Mouse (Mus musculus) olfactory bulb, adult 2 months (tissue): ENCODE data around the gene Sectm1b. TPM values are rescaled to one million over a fixed set of nuclear protein-coding genes. Genes with fewer than 3 reads are reported as not detected.
A peak's percentile ranks its signal among the peaks of the same experiment; 100 is the strongest.

ENCODE experiments used
- H3K27ac ChIP-seq: fragments of 200-500 bp; 2 replicates; pipeline ENCODE4 v1.5.1; 2012; ENCODE audit warnings: low read depth, low read length; ENCODE audit not compliant: insufficient read depth
- H3K4me1 ChIP-seq: fragments of 200-500 bp; 2 replicates; pipeline ENCODE4 v1.6.1; 2012; ENCODE audit warnings: low read length; ENCODE audit not compliant: control insufficient read depth, insufficient read depth
- H3K4me3 ChIP-seq: fragments of 200-500 bp; 2 replicates; pipeline ENCODE4 v1.5.1; 2012; ENCODE audit warnings: mild to moderate bottlenecking, low read depth, low read length, moderate library complexity; ENCODE audit not compliant: insufficient read depth
- CTCF ChIP-seq: fragments of 200-500 bp; IDR thresholded peaks from 2 replicates; pipeline ENCODE4 v1.5.1; 2012; ENCODE audit warnings: low read depth, mild to moderate bottlenecking, low read length, moderate library complexity; ENCODE audit not compliant: insufficient read depth
- POLR2A ChIP-seq: fragments of 200-500 bp; IDR thresholded peaks from 2 replicates; pipeline ENCODE4 v1.6.1; 2012; ENCODE audit warnings: mild to moderate bottlenecking, low read depth, low read length, moderate library complexity; ENCODE audit not compliant: insufficient read depth
- WGBS: fragments of 180-500 bp; shearing (Covaris S2); methylation state at CpG from one replicate; pipeline ENCODE4 v1.1.7; 2018; 5-methylcytosine and 5-hydroxymethylcytosine counted together
- polyA plus RNA-seq: library from polyadenylated mRNA; stranded (reverse); fragments of >200 nt; gene quantifications from 2 replicates; pipeline ENCODE4 v1.2.4, GENCODE M21; 2012; ENCODE audit warnings: low replicate concordance; ENCODE audit not compliant: missing spikeins, insufficient read depth, insufficient read length

Gene Sectm1b
- polyA plus RNA-seq, 1 experiment = not detected

DNA sequence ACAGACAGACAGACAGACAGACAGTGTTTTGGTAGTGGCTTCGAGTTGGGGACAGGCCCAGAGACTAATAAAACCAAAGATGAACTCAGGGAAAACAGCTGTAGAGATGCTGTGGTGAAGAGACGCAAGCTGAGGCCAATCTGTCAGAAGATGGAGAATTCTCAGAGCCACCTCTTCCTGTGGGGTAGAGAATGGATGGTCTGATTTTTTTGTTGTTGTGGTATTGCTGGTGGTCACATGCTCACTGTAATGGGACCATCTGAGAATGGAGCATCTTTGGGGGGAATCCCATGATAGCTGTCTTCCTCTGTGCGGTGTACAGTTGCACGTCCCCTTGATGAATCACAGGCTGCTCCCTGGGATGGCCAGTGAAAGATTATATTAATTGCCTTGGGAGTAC is 20.9 kb downstream of the Sectm1b start:
- no peak for TF ChIP-seq CTCF
- no peak for TF ChIP-seq POLR2A
- Histone ChIP-seq H3K4me1 (no peaks in the 10 kb centered on the region), H3K4me3 (no peak overlapping the region), H3K27ac (no peak overlapping the region)
- 82% methylated on average over 4 of the region's 4 CpGs for WGBS

DNA sequence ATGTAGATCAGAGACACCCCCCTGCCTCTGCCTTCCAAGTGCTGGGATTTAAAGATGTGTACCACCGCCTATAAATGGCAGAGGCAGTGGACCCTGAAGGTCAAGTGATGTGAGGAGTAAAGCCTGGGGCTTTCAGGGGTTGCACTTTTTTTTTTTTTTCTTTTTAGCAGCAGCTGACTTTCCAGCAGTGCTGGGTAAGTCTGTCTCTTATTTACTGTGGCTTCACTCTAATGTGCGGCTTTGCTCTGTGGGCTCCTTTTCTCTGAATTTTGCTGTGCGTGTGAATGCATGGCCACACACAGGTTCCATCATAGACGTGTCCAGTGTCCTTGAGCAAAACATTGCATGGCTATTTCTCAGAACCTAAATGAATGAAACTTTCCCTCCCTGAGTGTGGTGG is 21.7 kb downstream of the Sectm1b start:
- Histone ChIP-seq H3K27ac (no peak overlapping the region), H3K4me1 (no peaks in the 10 kb centered on the region), H3K4me3 (no peak overlapping the region)
- WGBS = 67% methylated on average over 4 of the region's 4 CpGs
- TF ChIP-seq POLR2A (no peak), CTCF (no peak)

DNA sequence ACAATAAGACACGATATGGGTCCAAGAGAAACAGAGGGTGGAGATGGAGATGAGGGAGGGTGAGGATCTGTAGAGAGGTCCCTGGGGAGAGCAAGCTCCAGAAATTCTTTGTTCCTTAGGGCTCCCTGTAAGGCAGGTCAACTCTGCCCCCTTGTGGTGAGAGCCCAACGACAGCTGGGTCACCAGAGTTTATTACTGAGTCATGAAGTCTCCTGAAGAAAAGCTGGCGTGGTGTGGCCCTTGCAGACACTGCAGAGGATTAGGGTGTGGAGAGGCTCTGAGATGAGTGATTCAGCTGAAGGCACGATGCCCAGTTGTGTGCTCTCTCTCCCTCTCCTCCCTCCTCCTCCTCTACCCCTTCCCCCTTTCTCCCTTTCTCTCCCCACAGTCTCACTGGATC is 22.2 kb downstream of the Sectm1b start:
- no peak overlapping the region for H3K27ac ChIP-seq
- no peaks in the 10 kb centered on the region for H3K4me1 ChIP-seq
- WGBS = 4% methylated on average over 4 of the region's 4 CpGs
- TF ChIP-seq CTCF (peak; percentile 68), POLR2A (no peak)
- no peak overlapping the region for H3K4me3 ChIP-seq

DNA sequence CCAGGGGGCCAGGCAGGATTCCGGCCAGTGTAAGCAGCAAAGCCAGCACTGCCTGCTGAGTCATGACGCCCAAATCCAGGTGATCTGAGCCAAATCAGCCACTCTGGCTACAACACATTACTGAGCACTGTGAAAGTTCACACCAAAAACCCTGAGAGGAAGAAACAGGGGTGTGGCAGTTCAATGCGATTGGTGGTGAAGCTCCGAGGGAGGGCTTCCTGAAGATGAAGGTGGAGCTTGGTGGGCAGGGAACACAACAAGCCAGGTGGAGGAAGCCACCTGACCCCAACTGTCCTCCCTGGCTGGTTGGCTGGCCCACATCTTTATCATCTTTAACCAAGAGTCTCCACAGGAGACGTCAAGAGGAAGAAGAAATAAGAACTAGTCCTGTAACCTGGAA is 24.1 kb downstream of the Sectm1b start, which contains the start of gene Cd7:
Gene Cd7, minus strand, starts transcription at position 117 of the 400 bp plus-strand sequence.
- 83% methylated on average over 5 of the region's 5 CpGs for WGBS

DNA sequence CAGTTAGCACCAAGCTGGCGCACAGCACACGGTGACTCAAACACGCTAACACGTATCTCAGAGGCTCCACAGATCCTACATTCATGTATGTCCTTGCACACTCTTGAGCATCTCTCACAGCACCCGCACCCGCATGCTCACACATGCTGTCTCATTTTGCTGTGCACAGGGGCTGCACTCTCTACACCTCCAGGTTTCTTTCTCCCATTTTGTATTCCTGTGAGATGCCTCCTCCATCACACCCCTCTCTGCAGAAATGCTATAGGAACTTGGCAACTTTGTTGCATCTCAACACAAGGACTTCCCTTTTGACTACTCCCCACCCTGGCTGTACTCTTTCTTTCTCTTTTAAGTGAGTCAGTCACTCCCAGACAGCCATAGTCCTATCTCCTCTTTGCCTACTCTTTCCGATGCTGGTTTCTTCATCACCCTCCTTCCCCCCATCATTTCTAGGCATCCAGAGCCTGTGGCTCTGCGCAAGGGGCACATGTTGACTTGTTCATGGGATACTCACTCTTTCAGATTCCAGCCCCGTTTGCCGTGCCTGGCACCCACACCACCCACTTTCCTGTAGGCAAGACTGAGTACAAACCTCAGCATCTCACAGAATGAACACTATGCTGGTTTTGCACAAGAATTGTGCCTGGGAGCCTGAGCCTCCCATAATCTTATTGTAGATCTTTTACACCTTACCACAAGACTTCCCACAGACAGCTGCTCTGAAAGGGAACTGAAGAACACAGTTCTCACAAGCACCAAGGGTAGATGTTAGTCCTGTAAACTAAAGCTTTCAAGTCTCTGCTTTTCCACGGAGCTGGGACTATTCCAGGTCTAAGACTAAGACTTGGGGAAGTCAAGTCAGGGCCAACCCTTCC is 24.8 kb downstream of the Sectm1b start:
- 84% methylated on average over 11 of the region's 11 CpGs for WGBS
- no peak overlapping the region for H3K4me3 ChIP-seq
- H3K27ac ChIP-seq = no peak overlapping the region
- TF ChIP-seq CTCF = no peak
- H3K4me1 ChIP-seq = no peaks in the 10 kb centered on the region

More for the DNA sequence above, 24.1 kb downstream of the Sectm1b start, which contains the start of gene Cd7:
- no peaks in the 10 kb centered on the region for H3K4me1 ChIP-seq
- TF ChIP-seq POLR2A (no peak), CTCF (no peak)
- no peak within 1 kb of the TSS for H3K4me3 ChIP-seq
- H3K27ac ChIP-seq = no peak within 1 kb of the TSS

DNA sequence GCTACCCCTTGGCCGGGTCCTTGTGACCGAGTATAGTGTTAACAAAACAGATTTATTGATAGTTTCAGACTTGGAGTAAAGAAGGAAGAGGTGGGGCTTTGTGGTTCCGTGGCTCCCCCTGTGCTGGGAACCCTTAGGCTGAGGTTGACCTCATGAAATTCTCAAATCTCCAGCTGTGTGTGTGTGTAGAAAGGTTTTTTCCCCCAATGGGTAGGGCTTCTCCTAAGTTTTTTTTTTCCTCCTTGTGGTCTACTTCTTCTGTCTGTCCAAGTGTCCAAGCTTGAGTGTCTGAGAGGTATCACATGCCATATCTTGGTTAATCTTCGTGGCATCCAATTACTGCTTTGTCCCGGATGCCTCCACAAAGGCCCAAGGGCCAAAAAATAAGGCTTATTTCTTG is 30.3 kb downstream of the Sectm1b start:
- no peak overlapping the region for H3K4me3 ChIP-seq
- H3K4me1 ChIP-seq = no peaks in the 10 kb centered on the region
- 87% methylated on average over 5 of the region's 5 CpGs for WGBS
- no peak for TF ChIP-seq POLR2A
- no peak for TF ChIP-seq CTCF
- H3K27ac ChIP-seq = no peak overlapping the region

DNA sequence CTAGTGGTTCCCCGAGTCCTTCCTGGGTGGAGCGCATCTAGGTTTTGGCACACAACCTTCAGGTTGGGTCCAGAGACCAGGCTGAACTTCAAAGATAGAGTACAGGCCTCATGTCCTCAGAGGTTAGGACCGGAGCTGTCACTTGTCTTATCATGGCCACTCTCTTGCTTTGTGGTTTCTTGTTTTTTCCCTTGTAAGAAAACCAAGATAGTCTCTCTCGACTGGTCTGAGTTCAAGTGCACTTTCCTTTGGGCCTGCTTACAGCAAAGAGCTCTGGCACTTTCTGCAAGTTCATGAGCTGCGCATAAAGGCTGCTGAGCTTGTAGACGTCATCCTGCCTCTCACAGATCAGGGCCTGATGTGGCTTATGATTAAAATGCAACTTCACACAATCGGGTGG is 36.1 kb downstream of the Sectm1b start:
- 93% methylated on average over 7 of the region's 7 CpGs for WGBS
- Histone ChIP-seq H3K27ac (no peak overlapping the region), H3K4me3 (no peak overlapping the region), H3K4me1 (no peaks in the 10 kb centered on the region)
- TF ChIP-seq POLR2A (no peak), CTCF (no peak)

DNA sequence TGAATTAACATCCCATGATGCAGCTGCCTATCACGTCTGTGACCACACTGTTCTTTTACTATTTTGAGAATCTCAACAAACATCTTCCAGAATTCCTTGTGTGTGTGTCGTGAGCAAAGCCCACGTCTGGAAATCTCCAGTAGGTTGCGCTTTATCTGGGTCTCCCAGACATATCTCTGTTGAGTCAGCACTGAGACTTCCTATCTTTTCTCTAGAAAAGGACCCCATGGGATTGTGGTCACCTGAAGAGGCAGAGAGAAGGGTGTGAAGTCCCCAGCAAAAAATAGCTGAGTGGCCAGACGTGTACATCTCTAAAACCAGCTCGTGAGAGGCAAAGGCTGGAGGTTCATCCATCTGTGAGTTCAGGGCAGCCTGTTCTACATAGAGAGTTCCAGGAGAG is 39.2 kb downstream of the Sectm1b start:
- Histone ChIP-seq H3K4me3 (no peak overlapping the region), H3K27ac (no peak overlapping the region), H3K4me1 (no peaks in the 10 kb centered on the region)
- WGBS = 63% methylated on average over 6 of the region's 6 CpGs
- no peak for TF ChIP-seq CTCF
- no peak for TF ChIP-seq POLR2A

DNA sequence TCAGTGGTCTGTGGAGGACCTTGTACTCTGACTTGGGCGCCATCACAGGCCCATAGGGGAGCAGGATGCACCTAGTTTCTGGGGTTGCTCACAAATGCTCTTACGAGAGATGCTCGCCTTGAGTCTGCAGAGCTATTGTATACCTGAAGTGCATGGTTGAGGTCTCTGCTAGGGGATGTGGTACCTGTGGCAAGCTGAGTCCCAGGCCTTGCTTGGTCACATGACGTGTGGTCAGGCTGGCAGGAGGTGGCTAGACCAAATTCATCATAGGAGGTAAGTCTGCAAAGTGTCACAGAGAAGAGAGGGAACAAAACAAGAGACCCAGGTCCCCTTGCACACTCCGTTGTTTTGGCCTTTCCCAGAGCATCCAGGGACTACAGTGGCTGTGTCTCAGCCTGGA is 43.9 kb downstream of the Sectm1b start:
- no peak for TF ChIP-seq POLR2A
- TF ChIP-seq CTCF = no peak
- Histone ChIP-seq H3K4me1 (no peaks in the 10 kb centered on the region), H3K27ac (no peak overlapping the region), H3K4me3 (no peak overlapping the region)
- WGBS = 93% methylated on average over 5 of the region's 5 CpGs
